Mouse (Mus musculus): ENCODE measurements at regions not wholly inside any gene's neighbourhood (a gene's known extent, or its start where the extent isn't known, plus 50 kb on each side); places are given as distances from the start of the nearest gene placed in this dataset.
"Not testable (repeated sequence)": the region's sequence is repeated elsewhere in the genome, so short reads cannot be mapped to it uniquely, and the experiment has no call there.

DNA sequence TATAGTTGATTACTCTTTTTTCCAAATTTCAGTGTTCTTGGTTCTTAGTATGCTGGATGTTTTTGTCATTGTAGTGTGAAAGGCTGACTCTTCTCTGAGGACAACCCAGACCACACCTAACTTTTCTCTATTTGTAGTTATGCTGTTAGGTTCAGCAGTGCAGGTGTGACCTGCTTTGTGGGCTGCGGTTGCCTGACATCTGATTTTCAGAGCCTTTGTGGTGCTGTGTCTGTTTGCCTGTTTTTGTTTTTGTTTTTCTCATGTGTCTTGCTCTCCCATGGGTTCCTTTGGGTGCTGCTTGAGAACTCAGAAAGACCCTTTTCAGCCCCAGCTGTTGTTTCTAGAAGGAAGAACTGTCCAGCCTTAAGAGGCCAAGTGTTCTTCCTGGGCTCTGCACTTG, 52.0 kb upstream of the Trpm1 start:
- in situ Hi-C loops (cut with MseI, MboI): no loop called here

DNA sequence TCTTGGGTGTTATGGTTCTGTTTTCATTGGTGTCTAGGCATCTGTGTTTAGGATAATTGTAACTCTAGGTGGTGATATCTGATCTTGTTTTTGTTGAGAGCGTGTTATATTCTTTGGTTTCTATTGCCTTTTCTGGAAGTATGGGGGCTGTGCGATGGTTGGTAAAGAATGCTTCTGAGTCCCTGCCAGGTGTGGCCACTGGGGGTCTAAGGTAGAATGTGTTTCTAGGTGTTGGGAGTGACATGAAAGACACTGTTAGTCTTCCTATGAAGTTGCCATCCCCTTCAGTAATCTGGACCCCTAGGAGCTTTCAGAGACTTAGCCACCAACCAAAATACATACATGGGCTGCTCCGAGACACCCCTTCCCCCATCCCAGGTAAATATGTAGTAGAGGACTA, 54.0 kb upstream of the Trpm1 start:
- in situ Hi-C loops (cut with MseI, MboI): loop anchor here in 1 of 2 experiments (10.0 kb wide), 1 partner anchor 45 kb away; no protein-coding TSS in a partner anchor

DNA sequence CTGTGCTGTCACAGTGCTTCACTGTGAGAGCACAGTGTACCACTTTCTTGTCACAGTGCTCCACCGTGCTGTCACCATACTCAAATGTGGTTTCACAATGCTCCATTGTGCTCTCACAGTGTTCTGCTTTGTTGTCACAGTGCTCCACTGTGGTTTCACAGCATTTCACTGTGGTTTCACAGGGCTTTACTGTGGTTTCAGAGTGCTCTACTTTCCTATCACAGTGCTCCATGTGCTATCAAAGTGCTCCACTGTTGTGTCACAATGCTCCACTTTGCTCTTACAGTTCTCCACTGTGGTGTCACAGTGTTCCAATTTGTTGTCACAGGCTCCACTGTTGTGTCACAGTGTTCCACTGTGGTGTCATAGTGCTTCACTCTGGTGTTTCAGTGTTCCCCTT, 63.6 kb upstream of the Trpm1 start:
- in situ Hi-C loops (cut with MseI, MboI): loop anchor here in 1 of 2 experiments (10.0 kb wide), 1 partner anchor 55 kb away; no protein-coding TSS in a partner anchor

DNA sequence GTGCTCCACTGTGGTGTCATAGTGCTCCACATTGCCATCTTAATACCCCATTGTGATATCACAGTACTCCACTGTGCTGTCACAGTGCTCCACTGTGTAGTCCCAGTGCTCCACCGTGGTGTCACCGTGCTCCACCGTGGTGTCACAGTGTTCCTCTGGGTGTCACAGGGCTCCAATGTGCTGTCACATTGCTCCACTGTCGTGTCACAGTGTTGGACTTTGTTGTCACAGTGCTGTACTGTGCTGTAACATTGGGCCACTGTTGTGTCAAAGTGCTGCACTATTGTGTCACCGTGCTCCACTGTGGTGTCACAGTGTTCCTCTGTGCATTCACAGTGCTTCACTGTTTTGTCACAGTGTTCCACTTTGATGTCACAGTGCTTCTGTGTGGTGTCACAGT, 64.6 kb upstream of the Trpm1 start:
- in situ Hi-C loops (cut with MseI, MboI): no loop called here

DNA sequence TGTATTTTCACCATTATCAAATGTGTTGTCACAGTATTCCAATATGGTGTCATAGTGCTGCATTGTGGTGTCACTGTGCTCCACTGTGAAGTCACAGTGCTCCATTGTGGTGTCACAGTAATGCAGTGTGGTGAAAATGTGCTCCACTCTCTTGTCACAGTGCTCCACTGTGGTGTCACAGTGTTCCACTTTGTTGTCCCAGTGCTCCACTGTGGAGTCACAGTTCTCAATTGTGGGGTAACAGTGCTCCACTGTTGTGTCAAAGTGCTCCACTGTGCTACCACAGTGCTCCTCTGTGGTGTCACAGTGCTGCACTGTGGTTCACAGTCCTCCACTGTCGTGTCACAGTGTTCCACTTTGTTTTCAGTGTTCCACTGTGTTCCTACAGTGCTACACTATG, 69.7 kb upstream of the Trpm1 start:
- in situ Hi-C loops (cut with MseI, MboI): not testable (repeated sequence)

DNA sequence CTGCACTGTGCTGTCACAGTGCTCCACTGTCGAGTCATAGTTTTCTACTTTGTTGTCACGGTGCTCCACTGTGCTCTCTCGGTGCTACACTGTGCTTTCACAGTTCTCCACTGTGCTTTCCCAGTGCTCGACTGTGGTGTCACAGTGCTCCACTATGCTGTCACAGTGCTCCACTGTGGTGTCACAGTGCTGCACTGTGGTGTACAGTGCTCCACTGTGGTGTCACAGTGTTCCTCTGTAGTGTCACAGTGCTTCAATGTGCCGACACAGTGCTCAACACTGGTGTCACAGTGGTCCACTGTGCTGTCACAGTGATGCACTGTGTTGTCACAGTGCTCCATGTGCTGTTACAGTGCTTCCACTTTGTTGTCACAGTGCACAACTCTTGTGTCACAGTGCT, 71.0 kb upstream of the Trpm1 start:
- in situ Hi-C loops (cut with MseI, MboI): no loop called here

DNA sequence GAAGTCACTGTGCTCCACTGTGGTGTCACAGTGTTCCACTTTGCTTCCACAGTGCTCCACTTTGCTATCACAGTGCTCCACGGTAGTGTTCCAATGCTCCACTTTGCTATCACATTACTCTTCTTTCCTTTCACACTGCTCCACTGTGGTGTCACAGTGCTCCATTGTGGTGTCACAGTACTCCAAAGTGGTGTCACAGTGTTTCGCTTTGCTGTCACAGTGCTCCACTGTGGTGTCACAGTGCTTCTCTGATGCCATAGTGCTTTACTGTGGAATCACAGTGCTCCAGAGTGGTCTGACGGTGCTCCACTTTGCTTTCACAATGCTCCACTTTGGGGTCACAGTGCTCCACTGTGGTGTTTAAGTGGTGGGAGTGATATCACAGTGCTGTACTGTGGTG, 71.4 kb upstream of the Trpm1 start:
- in situ Hi-C loops (cut with MseI, MboI): no loop called here

DNA sequence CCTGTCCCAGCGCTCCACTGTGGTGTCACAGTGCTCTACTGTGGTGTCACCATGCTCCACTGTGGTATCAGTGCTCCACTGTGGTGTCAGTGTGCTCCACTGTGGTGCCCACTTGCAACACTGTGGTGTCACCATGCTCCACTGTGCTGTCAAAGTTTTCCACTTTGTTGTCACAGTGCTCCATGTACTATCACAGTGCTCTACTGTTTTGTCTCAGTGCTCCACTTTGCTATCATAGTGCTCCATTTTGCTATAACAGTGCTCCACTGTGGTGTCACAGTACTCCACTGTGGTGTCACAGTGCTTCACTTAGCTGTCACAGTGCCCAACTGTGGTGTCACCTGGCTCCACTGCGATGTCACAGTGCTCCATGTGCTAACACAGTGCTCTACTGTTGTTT, 72.0 kb upstream of the Trpm1 start:
- in situ Hi-C loops (cut with MseI, MboI): no loop called here

DNA sequence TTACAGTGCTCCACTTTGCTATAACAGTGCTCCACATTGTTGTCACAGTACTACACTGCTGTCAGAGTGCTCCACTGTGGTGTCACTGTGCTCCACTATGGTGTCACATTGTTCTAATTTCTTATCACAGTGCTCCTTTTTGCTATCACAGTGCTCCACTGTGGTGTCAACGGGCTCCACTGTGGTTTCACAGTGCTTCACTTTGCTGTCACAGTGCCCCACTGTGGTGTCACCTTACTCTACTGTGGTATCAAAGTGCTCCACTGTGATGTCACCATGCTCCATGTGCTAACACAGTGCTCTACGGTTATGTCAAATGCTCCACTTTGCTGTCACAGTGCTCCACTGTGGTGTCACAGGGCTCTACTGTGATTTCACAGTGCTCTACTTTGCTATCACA, 72.6 kb upstream of the Trpm1 start:
- in situ Hi-C loops (cut with MseI, MboI): no loop called here

DNA sequence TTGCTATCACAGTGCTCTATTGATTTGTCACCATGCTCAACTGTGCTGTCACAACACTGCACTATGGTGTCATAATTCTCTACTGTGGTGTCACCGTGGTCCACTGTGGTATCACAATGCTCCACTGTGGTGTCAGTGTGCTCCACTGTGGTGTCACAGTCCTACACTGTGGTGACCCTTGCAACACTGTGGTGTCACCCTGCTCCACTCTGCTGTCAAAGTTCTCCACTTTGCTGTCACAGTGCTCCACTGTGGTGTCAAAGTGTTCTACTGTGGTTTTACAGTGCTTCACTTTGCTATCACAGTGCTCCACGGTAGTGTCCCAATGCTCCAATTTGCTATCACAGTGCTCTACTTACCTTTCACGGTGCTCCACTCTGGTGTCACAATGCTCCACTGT, 74.3 kb upstream of the Trpm1 start:
- in situ Hi-C loops (cut with MseI, MboI): no loop called here

DNA sequence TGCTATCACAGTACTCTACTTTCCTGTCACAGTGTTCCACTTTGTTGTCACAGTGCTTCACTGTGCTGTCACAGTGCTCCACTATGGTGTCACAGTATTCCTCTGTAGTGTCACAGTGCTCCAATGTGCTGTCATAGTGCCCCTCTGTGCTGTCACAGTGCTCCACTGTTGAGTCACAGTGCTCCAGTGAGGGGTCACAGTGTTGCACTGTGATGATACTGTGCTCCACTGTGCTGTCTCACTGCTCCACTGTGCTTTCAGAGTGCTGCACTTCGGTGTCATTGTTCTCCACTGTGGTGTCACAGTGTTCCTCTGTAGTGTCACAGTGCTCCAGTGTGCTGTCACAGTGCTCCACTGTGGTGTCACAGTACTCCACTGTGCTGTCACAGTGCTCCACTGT, 75.0 kb upstream of the Trpm1 start:
- in situ Hi-C loops (cut with MseI, MboI): no loop called here

DNA sequence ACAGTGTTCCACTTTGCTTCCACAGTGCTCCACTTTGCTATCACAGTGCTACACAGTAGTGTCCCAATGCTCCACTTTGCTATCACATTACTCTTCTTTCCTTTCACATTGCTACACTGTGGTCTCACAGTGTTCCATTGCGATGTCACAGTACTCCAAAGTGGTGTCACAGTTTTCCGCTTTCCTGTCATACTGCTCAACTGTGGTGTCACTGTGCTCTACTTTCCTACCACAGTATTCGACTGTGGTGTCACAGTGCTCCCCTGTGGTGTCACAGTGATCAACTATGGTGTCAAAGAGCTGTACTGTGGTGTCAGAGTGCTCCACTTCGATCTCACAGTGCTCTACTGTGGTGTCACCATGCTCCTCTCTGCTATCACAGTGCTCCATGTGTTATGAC, 76.1 kb upstream of the Trpm1 start:
- in situ Hi-C loops (cut with MseI, MboI): no loop called here

DNA sequence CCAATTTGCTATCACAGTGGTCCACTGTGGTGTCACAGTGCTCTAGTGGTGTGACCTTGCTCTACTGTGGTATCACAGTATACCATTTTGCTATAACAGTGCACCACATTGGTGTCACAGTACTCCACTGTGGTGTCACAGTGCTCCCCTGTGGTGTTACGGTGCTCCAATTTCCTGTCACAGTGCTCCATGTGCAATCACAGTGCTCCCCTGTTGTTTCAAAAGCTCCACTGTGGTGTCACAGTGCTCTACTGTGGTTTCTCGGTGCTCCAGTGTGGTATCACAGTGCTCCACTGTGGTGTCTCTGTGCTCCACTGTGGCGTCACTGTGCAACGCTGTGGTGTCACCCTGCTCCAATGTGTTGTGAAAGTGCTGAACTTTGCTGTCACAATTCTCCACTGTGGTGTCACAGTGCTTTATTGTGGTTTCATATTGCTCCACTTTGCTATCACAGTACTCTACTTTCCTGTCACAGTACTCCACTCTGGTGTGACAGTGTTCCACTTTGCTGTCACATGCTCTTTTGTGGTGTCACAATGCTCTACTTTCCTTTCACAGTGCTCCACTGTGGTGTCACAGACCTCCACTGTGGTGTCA, 76.8 kb upstream of the Trpm1 start:
- in situ Hi-C loops (cut with MseI, MboI): no loop called here

DNA sequence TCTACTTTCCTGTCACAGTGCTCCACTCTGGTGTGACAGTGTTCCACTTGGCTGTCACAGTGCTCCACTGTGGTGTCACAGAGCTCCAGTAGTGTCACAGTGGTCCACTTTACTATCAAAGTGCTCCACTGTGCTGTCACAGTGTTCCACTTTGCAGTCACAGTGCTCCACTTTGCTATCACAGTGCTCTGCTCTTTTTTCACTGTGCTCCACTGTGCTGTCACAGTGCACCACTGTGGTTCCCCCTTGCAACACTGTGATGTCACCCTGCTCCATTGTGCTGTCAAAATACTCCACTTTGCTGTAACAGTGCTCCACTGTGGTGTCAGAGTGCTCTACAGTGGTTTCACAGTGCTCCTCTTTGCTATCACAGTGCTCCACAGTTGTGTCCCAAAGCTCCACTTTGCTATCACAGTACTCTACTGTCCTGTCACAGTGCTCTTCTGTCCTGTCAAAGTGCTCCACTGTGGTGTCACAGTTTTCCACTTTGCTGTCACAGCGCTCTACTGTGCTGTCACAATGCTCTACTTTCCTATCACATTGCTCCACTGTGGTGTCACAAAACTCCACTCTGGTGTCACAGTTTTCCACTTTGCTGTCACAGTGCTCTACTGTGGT, 77.8 kb upstream of the Trpm1 start:
- in situ Hi-C loops (cut with MseI, MboI): no loop called here

DNA sequence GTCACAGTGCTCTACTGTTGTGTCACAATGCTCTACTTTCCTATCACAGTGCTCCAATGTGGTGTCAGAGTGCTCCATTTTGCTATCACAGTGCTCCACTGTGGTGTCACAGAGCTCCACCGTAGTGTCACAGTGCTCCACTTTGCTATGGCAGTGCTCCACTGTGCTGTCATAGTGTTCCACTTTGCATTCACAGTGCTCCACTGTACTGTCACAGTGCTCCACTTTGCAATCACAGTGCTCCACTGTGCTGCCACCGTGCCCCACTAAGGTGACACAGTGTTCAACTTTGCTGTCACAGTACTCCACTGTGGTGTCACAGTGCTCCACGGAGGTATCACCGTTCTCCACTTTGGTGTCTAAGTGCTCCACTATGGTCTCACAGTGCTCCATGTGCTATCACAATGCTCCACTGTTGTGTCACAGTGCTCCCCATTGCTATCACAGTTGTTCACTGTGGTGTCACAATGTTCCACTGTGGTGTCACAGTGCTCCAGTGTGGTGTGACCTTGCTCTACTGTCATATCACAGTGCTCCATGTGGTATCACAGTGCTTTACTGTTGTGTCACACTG, 78.9 kb upstream of the Trpm1 start:
- in situ Hi-C loops (cut with MseI, MboI): no loop called here

DNA sequence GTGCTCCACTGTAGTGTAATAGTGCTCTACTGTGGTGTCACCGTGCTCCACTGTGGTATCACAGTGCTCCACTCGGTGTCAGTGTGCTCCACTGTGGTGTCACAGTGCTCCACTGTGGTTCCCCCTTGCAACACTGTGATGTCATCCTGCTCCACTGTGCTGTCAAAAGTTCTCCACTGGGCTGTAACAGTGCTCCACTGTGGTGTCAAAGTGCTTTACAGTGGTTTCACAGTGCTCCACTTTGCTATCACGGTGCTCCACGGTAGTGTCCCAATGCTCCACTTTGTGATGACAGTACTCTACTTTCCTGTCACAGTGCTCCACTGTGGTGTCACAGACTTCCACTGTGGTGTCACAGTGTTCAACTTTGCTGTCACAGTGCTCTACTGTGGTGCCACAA, 79.4 kb upstream of the Trpm1 start:
- in situ Hi-C loops (cut with MseI, MboI): no loop called here

DNA sequence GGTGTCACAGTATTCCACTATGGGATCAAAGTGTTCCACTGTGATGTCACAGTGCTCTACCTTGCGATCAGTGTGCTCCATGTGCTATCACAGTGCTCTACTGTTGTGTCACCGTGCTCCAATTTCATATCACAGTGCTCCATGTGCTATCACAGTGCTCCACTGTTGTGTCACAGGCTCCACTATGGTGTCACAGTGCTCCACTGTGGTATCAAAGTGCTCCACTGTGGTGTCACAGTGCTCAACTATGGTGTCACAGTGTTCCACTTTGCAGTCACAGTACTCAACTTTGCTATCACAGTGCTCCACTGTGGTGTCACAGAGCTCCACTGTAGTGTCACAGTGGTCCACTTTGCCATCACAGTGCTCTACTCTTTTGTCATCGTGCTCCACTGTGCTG, 79.9 kb upstream of the Trpm1 start:
- in situ Hi-C loops (cut with MseI, MboI): no loop called here

DNA sequence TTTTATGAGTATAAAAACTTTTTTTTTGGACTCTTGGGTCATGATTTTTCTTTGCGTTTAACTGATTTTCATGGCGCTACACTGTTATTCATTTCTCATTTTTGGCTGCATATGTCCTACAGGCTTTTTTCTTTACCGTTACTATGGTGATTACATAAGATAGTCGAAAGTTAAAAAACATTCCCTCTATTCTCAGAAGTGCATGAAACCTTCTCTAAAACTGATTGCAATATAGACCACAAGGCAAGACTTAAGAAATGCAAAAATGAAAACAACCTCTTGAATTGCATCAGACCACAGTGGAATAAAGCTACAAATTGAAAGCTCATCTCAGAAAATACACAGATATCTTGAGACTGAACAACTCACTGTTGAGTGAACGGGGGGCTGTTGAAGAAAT, 82.7 kb upstream of the Trpm1 start:
- in situ Hi-C loops (cut with MseI, MboI): no loop called here

DNA sequence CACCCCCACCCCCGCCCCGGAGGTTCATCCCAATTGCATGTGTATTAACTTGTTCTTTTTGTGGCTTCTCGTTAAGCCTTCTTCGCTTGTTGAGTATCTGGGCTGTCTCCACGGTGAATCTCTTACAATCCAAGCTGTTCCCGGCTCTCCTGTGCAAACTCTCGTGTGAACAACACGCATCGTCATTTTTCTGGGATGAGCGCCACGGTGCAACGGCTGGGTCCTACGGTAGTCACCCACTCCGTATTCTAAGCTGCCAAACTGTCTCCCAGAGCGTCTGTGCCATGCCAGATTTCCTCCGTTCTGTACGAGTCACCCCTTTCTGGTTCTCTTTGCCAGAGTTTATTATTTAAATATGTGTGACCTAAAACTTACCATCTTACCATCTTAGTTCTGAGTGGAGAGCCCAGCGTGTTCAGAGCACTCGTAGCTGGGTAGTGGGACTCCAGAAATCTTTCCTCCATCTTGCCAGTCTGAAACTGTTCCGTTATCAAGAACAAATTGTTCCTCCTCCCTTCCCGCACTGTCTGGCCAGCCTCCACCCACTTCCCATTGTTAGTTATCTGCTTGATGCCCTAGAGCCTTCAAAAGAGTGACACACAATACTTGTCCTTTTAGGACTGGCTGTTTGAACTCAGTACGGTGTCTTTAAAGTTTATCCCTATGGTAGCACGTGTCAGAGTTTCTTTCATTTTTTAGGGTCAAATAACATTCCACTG, 87.9 kb upstream of the Trpm1 start:
- in situ Hi-C loops (cut with MseI, MboI): no loop called here

DNA sequence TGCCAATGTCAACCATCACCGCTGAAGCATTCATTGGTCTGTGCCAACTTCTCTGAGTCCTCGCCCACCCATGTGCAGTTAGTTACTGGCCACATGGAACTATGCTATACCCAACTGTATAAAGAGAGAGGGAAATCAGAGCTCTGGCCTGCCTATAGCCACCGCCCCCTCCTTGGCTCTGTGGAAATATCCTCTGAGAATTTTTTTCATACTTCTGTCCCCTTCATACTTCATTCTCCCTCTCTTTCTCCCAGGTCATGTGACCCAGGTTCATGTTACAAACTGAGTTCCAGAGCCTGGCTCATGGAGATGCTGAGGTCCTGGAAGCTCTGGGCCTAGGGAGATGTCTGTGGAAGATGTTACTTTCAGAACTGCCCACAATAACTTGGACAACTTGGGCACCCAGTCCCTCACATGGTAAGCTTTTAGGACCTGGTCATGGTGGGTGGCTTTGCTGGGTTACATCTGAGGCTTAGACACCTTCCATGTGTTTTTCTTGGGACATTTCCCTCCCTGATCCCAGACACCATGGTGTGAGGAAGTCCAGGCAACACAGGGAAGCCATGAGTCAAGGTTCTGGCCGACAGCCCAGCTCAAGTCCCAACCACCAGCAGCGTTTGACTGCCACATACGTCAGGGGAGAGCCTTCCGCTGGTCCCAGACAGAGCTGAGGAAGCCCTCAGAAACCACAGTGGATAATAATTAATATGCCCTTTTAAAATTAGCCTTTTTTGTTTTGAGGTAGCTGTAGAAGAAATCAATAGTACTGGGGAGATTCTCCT, 89.0 kb upstream of the Trpm1 start:
- in situ Hi-C loops (cut with MseI, MboI): no loop called here

DNA sequence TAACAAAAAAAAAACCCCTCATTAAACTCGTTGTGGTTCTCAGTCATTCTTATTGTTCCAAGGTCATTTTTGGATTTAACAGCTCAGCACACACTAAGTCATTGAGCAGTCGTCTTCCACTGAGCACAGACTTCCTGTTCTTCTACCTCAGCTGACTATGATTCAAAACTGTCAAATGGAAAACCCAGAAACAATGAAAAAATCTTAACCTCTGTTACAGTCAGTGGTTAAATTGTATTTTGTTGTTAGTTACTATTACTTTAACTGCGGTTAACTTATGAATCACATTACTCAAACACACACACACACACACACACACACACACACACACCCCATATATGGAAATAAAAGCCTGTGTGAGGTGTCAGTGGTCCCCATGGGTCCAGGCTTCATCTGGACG, 92.5 kb upstream of the Trpm1 start:
- in situ Hi-C loops (cut with MseI, MboI): no loop called here

DNA sequence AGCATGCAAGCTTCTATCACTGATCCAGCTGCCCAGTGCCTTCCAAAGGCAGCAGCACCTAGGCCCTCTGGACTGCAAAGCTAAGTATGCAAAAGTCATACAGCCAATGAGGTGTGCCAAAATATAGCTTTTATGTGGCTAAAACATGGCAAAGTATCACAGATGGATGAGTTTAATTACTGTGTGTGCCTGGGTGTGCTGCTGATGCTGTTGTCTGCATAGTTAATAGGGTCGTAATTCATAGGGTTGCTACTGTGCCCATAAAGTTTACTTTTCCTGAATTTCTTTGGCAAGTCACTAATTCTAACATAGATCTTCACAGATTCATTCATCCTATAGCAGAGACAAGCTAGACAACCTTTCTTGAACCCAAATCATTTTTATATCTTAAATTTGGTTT, 93.1 kb upstream of the Trpm1 start:
- in situ Hi-C loops (cut with MseI, MboI): no loop called here
